Mouse (Mus musculus) heart, postnatal 4 days (tissue): ENCODE results near the gene Galp. TPM values are rescaled to one million over a fixed set of nuclear protein-coding genes. Genes with fewer than 3 reads are reported as not detected.
"Not testable (repeated sequence)": the region's sequence is repeated elsewhere in the genome, so short reads cannot be mapped to it uniquely, and the experiment has no call there.

Source experiments
- DNase-seq: peaks from one replicate; pipeline ENCODE4 v3.0.0; 2021
- total RNA-seq, 2 experiments: library from RNA; stranded (reverse); gene quantifications; 2 replicates each; pipeline ENCODE4 v1.2.3; 2021

Galp gene
- total RNA-seq, 2 experiments from 2014 or later: not detected

DNA sequence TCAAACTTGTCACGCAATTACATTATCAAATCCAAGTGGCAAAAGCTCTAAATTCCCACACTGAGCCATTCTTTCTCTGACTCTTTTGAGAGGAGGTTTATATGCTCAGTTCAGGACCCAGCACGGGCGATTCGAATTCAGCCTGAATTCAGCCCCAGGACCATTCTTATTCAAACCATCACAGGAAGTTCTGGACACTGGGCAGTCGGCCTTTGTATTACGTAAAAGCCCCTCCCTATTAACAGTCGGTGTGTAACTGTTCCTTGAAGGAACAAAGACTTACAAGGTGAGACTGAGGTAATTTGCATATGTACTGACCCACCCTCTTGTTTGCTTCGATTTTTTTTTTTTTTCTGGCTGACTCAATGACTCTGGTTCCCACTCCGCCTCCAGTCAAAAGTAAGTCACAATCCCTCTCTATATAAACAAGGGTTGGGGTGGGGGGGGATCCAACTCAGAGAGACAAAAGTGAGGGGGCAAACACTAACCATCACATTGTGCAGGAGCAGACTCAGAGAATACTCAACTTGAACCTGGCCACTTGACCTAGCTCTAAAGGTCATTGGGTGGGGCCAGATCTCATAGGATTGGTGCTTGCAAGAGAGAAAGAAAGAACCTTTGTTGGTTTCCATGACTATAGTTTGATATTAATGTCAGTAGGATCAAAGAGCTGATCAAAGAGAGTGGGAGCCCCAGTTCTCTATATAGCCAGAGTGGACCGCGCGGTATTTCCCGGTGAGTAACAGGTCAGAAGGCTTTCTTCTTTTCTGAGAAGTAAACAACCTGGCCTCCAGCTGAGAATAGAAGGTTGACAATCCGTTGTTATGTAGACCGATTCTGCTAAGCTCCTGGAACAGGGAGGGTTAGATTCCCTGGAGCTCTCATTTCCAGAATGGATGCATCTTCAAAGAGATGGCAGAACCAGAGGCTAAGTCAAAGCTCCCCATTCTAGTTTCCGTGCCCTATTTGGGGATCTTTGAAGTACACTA, 61.6 kb downstream of the Galp start:
- no peak for DNase-seq

GRCm38 (mm10) chr7:6260004-6260403, 63.1 kb downstream of the Galp start:
- not testable (repeated sequence) for DNase-seq

DNA sequence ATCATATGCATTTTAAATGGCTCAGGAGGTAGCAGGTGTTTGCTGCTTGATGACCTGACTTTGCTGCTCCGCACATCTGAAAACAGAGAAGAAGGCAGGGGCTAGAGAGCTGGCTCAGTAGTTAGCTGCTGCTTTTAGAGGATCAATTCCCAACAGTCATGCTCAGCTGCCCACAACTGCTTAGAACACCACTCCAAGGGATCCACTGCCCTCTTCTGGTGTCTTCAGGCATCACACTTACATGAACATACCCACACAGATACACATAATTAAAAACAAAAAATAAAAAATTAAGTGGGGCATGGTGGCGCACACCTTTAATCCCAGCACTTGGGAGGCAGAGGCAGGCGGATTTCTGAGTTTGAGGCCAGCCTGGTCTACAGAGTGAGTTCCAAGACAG, 65.2 kb downstream of the Galp start:
- DNase-seq: no peak

DNA sequence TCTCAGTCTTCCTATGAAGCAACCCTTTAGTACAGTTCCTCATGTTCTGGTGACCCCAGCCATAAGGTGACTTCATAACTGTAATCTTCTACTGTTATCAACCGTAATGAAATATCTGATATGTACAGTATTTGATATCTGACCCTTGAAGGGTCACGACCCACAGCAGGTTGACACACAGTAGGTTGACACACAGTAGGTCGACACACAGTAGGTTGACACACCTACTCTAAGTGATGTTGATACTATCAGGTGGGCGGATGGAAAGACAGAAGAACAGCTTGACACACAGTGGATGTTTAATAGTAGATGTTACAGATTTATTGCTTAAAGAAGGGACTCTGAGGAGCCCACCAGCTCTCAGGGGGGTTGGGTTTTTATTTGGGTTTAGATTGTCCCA, 66.1 kb downstream of the Galp start:
- no peak for DNase-seq

GRCm38 (mm10) chr7:6265695-6266094, 68.8 kb downstream of the Galp start:
- DNase-seq: peak; percentile 35

Other genes with a start within 250 kb of the Galp start
- not detected for gene Vmn1r65, start 186.1 kb upstream of the Galp start, total RNA-seq
- gene Nlrp4c, start 151.9 kb upstream of the Galp start, total RNA-seq: not detected
- 10 to 100 TPM; 43.4 to 50.3 TPM for gene Zfp787, start 41.1 kb upstream of the Galp start, total RNA-seq
- gene Zfp444, start 24.9 kb upstream of the Galp start, total RNA-seq: 10 to 100 TPM; 11.8 to 15.2 TPM
- gene Zscan5b, start 25.2 kb downstream of the Galp start, total RNA-seq: not detected
- not detected for gene Epp13, start 55.6 kb downstream of the Galp start, total RNA-seq
- 1 to 10 TPM; 1.5 to 1.9 TPM for gene Zfp667, start 89.5 kb downstream of the Galp start, total RNA-seq
- gene Zfp583, start 134.2 kb downstream of the Galp start, total RNA-seq: 1 to 10 TPM; 1.8 to 2.5 TPM
- under 1 TPM; 0.24 to 0.38 TPM for gene Gm3854, start 146.7 kb downstream of the Galp start, total RNA-seq
- 1 to 10 TPM; 1.5 to 2.4 TPM for gene Zfp78, start 166.2 kb downstream of the Galp start, total RNA-seq
- gene Zfp28, start 186.2 kb downstream of the Galp start, total RNA-seq: 1 to 10 TPM; 6.3 to 8.3 TPM
- not detected for gene Smim17, start 201.6 kb downstream of the Galp start, total RNA-seq
- gene Gm20715, start 213.2 kb downstream of the Galp start, total RNA-seq: not detected
- gene Olfr1344, start 241.6 kb downstream of the Galp start, total RNA-seq: not detected